Mouse (Mus musculus): ENCODE results near the gene Nlrp10. TPM values are rescaled to one million over a fixed set of nuclear protein-coding genes. Genes with fewer than 3 reads are reported as not detected.

Gene Nlrp10
- polyA plus RNA-seq, 1 experiment from 2014 or later: not detected

DNA sequence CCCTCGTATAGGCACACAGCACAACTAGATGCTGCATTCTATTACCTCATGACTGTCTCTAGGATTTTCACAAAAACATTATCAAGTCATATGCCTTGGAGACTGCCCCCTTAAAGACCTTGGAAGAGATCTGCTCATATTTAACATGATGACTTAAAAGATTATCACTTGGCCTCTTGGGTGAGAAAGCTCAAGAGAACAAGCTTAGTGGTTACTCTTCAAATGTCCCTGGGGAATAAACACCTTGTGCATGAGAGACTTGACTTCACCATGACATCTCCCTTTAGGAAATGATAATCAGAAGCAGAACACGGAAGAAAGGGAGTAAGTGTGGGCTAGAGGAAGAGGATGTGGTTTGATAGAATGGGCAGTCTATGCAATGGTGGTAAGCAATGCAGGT, 57.7 kb downstream of the Nlrp10 start, which contains the start of gene Olfr517:
Gene Olfr517, minus strand, starts transcription at position 101 of the 400 bp plus-strand sequence.
- H3K4me2 ChIP-seq: no peak within 1 kb of the TSS
- no peak for ATAC-seq (ENCODE audit: low read depth)
- H3K9ac ChIP-seq: no peak within 1 kb of the TSS
- no peak within 1 kb of the TSS for H3K4me3 ChIP-seq
- H3K27ac ChIP-seq (replicated peaks): no peak within 1 kb of the TSS
- no peaks in the 10 kb centered on the region for H3K36me3 ChIP-seq
- 74% methylated on average over 2 of the region's 2 CpGs for WGBS
- H3K27me3 ChIP-seq: no peaks in the 10 kb centered on the region
- H3K9me3 ChIP-seq: no peaks in the 10 kb centered on the region
- no peaks in the 10 kb centered on the region for H3K4me1 ChIP-seq (replicated peaks)

Other genes with a start within 250 kb of the Nlrp10 start
- gene Olfr512, start 216.9 kb downstream of the Nlrp10 start, polyA plus RNA-seq (2015; fragmentation: Nextera tagmentation; extraction: Ambion mirVana): not detected in 2 replicates
- not detected in 2 replicates for gene Olfr513, start 179.2 kb downstream of the Nlrp10 start, polyA plus RNA-seq (2015; fragmentation: Nextera tagmentation; extraction: Ambion mirVana)
- not detected in 2 replicates for gene Olfr514, start 104.2 kb downstream of the Nlrp10 start, polyA plus RNA-seq (2015; fragmentation: Nextera tagmentation; extraction: Ambion mirVana)
- not detected in 2 replicates for gene Olfr516, start 79.6 kb downstream of the Nlrp10 start, polyA plus RNA-seq (2015; fragmentation: Nextera tagmentation; extraction: Ambion mirVana)
- not detected in 2 replicates for gene Olfr517, start 57.8 kb downstream of the Nlrp10 start, polyA plus RNA-seq (2015; fragmentation: Nextera tagmentation; extraction: Ambion mirVana)
- not detected in 2 replicates for gene Olfr518, start 45.2 kb downstream of the Nlrp10 start, polyA plus RNA-seq (2015; fragmentation: Nextera tagmentation; extraction: Ambion mirVana)
- not detected in 2 replicates for gene Olfr519, start 35.8 kb downstream of the Nlrp10 start, polyA plus RNA-seq (2015; fragmentation: Nextera tagmentation; extraction: Ambion mirVana)
- gene Eif3f, start 4.2 kb upstream of the Nlrp10 start, polyA plus RNA-seq (2015; fragmentation: Nextera tagmentation; extraction: Ambion mirVana): 69.4 and 79.7 TPM in 2 replicates
- gene Tub, start 20.2 kb upstream of the Nlrp10 start, polyA plus RNA-seq (2015; fragmentation: Nextera tagmentation; extraction: Ambion mirVana): 32.6 and 39.3 TPM in 2 replicates
- 25.5 and 28.3 TPM in 2 replicates for gene Ric3, start 153.2 kb upstream of the Nlrp10 start, polyA plus RNA-seq (2015; fragmentation: Nextera tagmentation; extraction: Ambion mirVana)
- gene Lmo1, start 245.0 kb upstream of the Nlrp10 start, polyA plus RNA-seq (2015; fragmentation: Nextera tagmentation; extraction: Ambion mirVana): 23.2 and 27.2 TPM in 2 replicates